Mouse (Mus musculus) cerebellum, adult 18-20 months (tissue): ENCODE results near the gene Mtus2.
"Not testable (repeated sequence)": the region's sequence is repeated elsewhere in the genome, so short reads cannot be mapped to it uniquely, and the experiment has no call there.

Experiments used
- DNase-seq, 2 experiments: peaks; one replicate each; pipeline ENCODE4 v3.0.0; 2021

Mtus2 gene

GRCm38 (mm10) chr5:147956821-147957564, at the start of gene Mtus2:
Gene Mtus2, plus strand, starts transcription at chr5:147957320.
- peak; percentile 93 to 99 for DNase-seq

GRCm38 (mm10) chr5:147907851-147908250, 49.3 kb upstream of the Mtus2 start:
- DNase-seq, result no peak

GRCm38 (mm10) chr5:147910807-147911509, 46.2 kb upstream of the Mtus2 start:
- DNase-seq, result no peak

GRCm38 (mm10) chr5:147911744-147912143, 45.4 kb upstream of the Mtus2 start:
- no peak for DNase-seq

- no peak for DNase-seq
Measured at GRCm38 (mm10) chr5:147913241-147913842, 43.8 kb upstream of the Mtus2 start.

- DNase-seq, result no peak
Measured at GRCm38 (mm10) chr5:147915038-147915566, 42.0 kb upstream of the Mtus2 start.

- DNase-seq, result no peak
Measured at GRCm38 (mm10) chr5:147916171-147916570, 40.9 kb upstream of the Mtus2 start.

- no peak for DNase-seq
Measured at GRCm38 (mm10) chr5:147918044-147918846, 38.9 kb upstream of the Mtus2 start.

- DNase-seq, result no peak
Measured at GRCm38 (mm10) chr5:147924621-147925020, 32.5 kb upstream of the Mtus2 start.

GRCm38 (mm10) chr5:147925935-147926604, 31.1 kb upstream of the Mtus2 start:
- peak; percentile 9 to 34 for DNase-seq

- DNase-seq, result no peak
Measured at GRCm38 (mm10) chr5:147928668-147929497, 28.2 kb upstream of the Mtus2 start.

- no peak for DNase-seq
Measured at GRCm38 (mm10) chr5:147935096-147935495, 22.0 kb upstream of the Mtus2 start.

- DNase-seq, result no peak
Measured at GRCm38 (mm10) chr5:147939226-147939625, 17.9 kb upstream of the Mtus2 start.

- DNase-seq, result peak in 1 of 2 experiments; percentile 34
Measured at GRCm38 (mm10) chr5:147945000-147945666, 12.0 kb upstream of the Mtus2 start.

- no peak for DNase-seq
Measured at GRCm38 (mm10) chr5:147949881-147950280, 7.2 kb upstream of the Mtus2 start.

- no peak for DNase-seq
Measured at GRCm38 (mm10) chr5:147951751-147952150, 5.4 kb upstream of the Mtus2 start.

GRCm38 (mm10) chr5:147953181-147953580, 3.9 kb upstream of the Mtus2 start:
- DNase-seq, result not testable (repeated sequence)

GRCm38 (mm10) chr5:147955671-147956070, 1.4 kb upstream of the Mtus2 start:
- DNase-seq, result no peak

GRCm38 (mm10) chr5:147956421-147956820, 699 bp upstream of the Mtus2 start:
- DNase-seq, result no peak

- DNase-seq, result peak; percentile 83 to 88
Measured at GRCm38 (mm10) chr5:147957592-147958271, 612 bp downstream of the Mtus2 start.
